Mouse (Mus musculus): ENCODE results near the gene Vmn1r175. TPM values are rescaled to one million over a fixed set of nuclear protein-coding genes. Genes with fewer than 3 reads are reported as not detected.
"Not testable (repeated sequence)": the region's sequence is repeated elsewhere in the genome, so short reads cannot be mapped to it uniquely, and the experiment has no call there.

Vmn1r175 gene
- not detected in 2 replicates for total RNA-seq (2014; rRNA removed)
- not detected in 2 replicates for polyA plus RNA-seq (2012; rRNA removed)

- not testable (repeated sequence) for H3K4me3 ChIP-seq (ENCODE audit: insufficient read depth, low read depth, low read length); DNase-seq (ENCODE audit: extremely low read depth, low read depth, low spot score); H3K27ac ChIP-seq (replicated peaks; ENCODE audit: insufficient read depth, low read depth, low read length); H3K36me3 ChIP-seq (ENCODE audit: control insufficient read depth, insufficient read depth, low read length); H3K27me3 ChIP-seq (ENCODE audit: control insufficient read depth, insufficient read depth, low read length); H3K4me1 ChIP-seq (ENCODE audit: control insufficient read depth, insufficient read depth, low read length); H3K9ac ChIP-seq (ENCODE audit: low read depth, low read length); H3K79me2 ChIP-seq (ENCODE audit: control insufficient read depth, insufficient read depth, low read length)
Observed at GRCm38 (mm10) chr7:23810543-23810942, at the start of gene Vmn1r175. Gene Vmn1r175 (minus strand): TSS chr7:23810643.

- no CpG with 5 or more reads among the region's 1 CpGs for WGBS
- H3K79me2 ChIP-seq (ENCODE audit: control insufficient read depth, insufficient read depth, low read length); DNase-seq (ENCODE audit: extremely low read depth, low read depth, low spot score); H3K27ac ChIP-seq (replicated peaks; ENCODE audit: insufficient read depth, low read depth, low read length); H3K4me3 ChIP-seq (ENCODE audit: insufficient read depth, low read depth, low read length); H3K4me1 ChIP-seq (ENCODE audit: control insufficient read depth, insufficient read depth, low read length); H3K9ac ChIP-seq (ENCODE audit: low read depth, low read length); H3K36me3 ChIP-seq (ENCODE audit: control insufficient read depth, insufficient read depth, low read length); H3K27me3 ChIP-seq (ENCODE audit: control insufficient read depth, insufficient read depth, low read length): not testable (repeated sequence)
Observed at GRCm38 (mm10) chr7:23837272-23837671, 26.8 kb upstream of the Vmn1r175 start, which contains the start of gene Vmn1r176. Gene Vmn1r176 (minus strand): TSS chr7:23837372.

GRCm38 (mm10) chr7:23784526-23784925 lies 25.9 kb downstream of the Vmn1r175 start:
- no peaks in the 10 kb centered on the region for H3K79me2 ChIP-seq (ENCODE audit: control insufficient read depth, insufficient read depth, low read length)
- TF ChIP-seq CTCF (IDR thresholded peaks at IDR 0.05; ENCODE audit: low read depth, low read length): no peak
- H3K4me1 ChIP-seq (ENCODE audit: control insufficient read depth, insufficient read depth, low read length): no peaks in the 10 kb centered on the region
- H3K27me3 ChIP-seq (ENCODE audit: control insufficient read depth, insufficient read depth, low read length): no peaks in the 10 kb centered on the region
- no peaks in the 10 kb centered on the region for H3K36me3 ChIP-seq (ENCODE audit: control insufficient read depth, insufficient read depth, low read length)
- no peak overlapping the region for H3K9ac ChIP-seq (ENCODE audit: low read depth, low read length)
- H3K27ac ChIP-seq (replicated peaks; ENCODE audit: insufficient read depth, low read depth, low read length): no peak overlapping the region
- H3K4me3 ChIP-seq (ENCODE audit: insufficient read depth, low read depth, low read length): no peak overlapping the region
- 77% methylated on average over 6 of the region's 6 CpGs for WGBS
- DNase-seq (ENCODE audit: extremely low read depth, low read depth, low spot score): no peak

Other genes with a start within 250 kb of the Vmn1r175 start
- not detected in 2 replicates for gene Vmn1r169, start 235.1 kb downstream of the Vmn1r175 start, total RNA-seq (2014; rRNA removed)
- gene Vmn1r169, start 235.1 kb downstream of the Vmn1r175 start, polyA plus RNA-seq (2012; rRNA removed): not detected in 2 replicates
- not detected in 2 replicates for gene Vmn1r170, start 204.5 kb downstream of the Vmn1r175 start, total RNA-seq (2014; rRNA removed)
- not detected in 2 replicates for gene Vmn1r170, start 204.5 kb downstream of the Vmn1r175 start, polyA plus RNA-seq (2012; rRNA removed)
- gene Vmn1r171, start 179.9 kb downstream of the Vmn1r175 start, total RNA-seq (2014; rRNA removed): not detected in 2 replicates
- gene Vmn1r171, start 179.9 kb downstream of the Vmn1r175 start, polyA plus RNA-seq (2012; rRNA removed): not detected in 2 replicates
- not detected in 2 replicates for gene Vmn1r172, start 152.3 kb downstream of the Vmn1r175 start, total RNA-seq (2014; rRNA removed)
- not detected in 2 replicates for gene Vmn1r172, start 152.3 kb downstream of the Vmn1r175 start, polyA plus RNA-seq (2012; rRNA removed)
- gene Vmn1r173, start 109.9 kb downstream of the Vmn1r175 start, total RNA-seq (2014; rRNA removed): not detected in 2 replicates
- not detected in 2 replicates for gene Vmn1r173, start 109.9 kb downstream of the Vmn1r175 start, polyA plus RNA-seq (2012; rRNA removed)
- not detected in 2 replicates for gene Vmn1r174, start 58.4 kb downstream of the Vmn1r175 start, total RNA-seq (2014; rRNA removed)
- gene Vmn1r174, start 58.4 kb downstream of the Vmn1r175 start, polyA plus RNA-seq (2012; rRNA removed): not detected in 2 replicates
- gene Vmn1r176, start 26.7 kb upstream of the Vmn1r175 start, total RNA-seq (2014; rRNA removed): not detected in 2 replicates
- not detected in 2 replicates for gene Vmn1r176, start 26.7 kb upstream of the Vmn1r175 start, polyA plus RNA-seq (2012; rRNA removed)
- not detected in 2 replicates for gene Vmn1r177, start 55.8 kb upstream of the Vmn1r175 start, total RNA-seq (2014; rRNA removed)
- gene Vmn1r177, start 55.8 kb upstream of the Vmn1r175 start, polyA plus RNA-seq (2012; rRNA removed): not detected in 2 replicates
- gene Vmn1r178, start 81.4 kb upstream of the Vmn1r175 start, total RNA-seq (2014; rRNA removed): not detected in 2 replicates
- gene Vmn1r178, start 81.4 kb upstream of the Vmn1r175 start, polyA plus RNA-seq (2012; rRNA removed): not detected in 2 replicates
- not detected in 2 replicates for gene Vmn1r179, start 116.3 kb upstream of the Vmn1r175 start, total RNA-seq (2014; rRNA removed)
- not detected in 2 replicates for gene Vmn1r179, start 116.3 kb upstream of the Vmn1r175 start, polyA plus RNA-seq (2012; rRNA removed)
- not detected in 2 replicates for gene Vmn1r180, start 140.0 kb upstream of the Vmn1r175 start, total RNA-seq (2014; rRNA removed)
- gene Vmn1r180, start 140.0 kb upstream of the Vmn1r175 start, polyA plus RNA-seq (2012; rRNA removed): not detected in 2 replicates
- gene Vmn1r181, start 164.0 kb upstream of the Vmn1r175 start, total RNA-seq (2014; rRNA removed): not detected in 2 replicates
- gene Vmn1r181, start 164.0 kb upstream of the Vmn1r175 start, polyA plus RNA-seq (2012; rRNA removed): not detected in 2 replicates
- not detected in 2 replicates for gene V1rd19, start 191.0 kb upstream of the Vmn1r175 start, total RNA-seq (2014; rRNA removed)
- gene V1rd19, start 191.0 kb upstream of the Vmn1r175 start, polyA plus RNA-seq (2012; rRNA removed): not detected in 2 replicates
- not detected in 2 replicates for gene Vmn1r183, start 242.6 kb upstream of the Vmn1r175 start, total RNA-seq (2014; rRNA removed)
- gene Vmn1r183, start 242.6 kb upstream of the Vmn1r175 start, polyA plus RNA-seq (2012; rRNA removed): not detected in 2 replicates

All from liver, adult 2 months (tissue).